Mouse (Mus musculus): ENCODE results near the gene AI837181. TPM values are rescaled to one million over a fixed set of nuclear protein-coding genes. Genes with fewer than 3 reads are reported as not detected.
A peak's percentile ranks its signal among the peaks of the same experiment; 100 is the strongest.

AI837181 gene
- polyA plus RNA-seq, 1 experiment from 2014 or later = 10.2 TPM

- H3K27ac ChIP-seq (ENCODE audit: low read length) = no peak overlapping the region
- peak overlapping the region; percentile 87 for H3K4me2 ChIP-seq (ENCODE audit: low read depth, low read length)
- H3K9me3 ChIP-seq (ENCODE audit: control insufficient read depth, low read length) = no peaks in the 10 kb centered on the region
- peaks cover 9% of the 10 kb centered on the region; the same call in 1 of the 2 replicates for H3K36me3 ChIP-seq (ENCODE audit: control insufficient read depth, insufficient read depth, low read length)
- H3K4me1 ChIP-seq (ENCODE audit: control insufficient read depth, insufficient read depth, low read length) = peaks cover 21% of the 10 kb centered on the region
- H3K4me3 ChIP-seq (ENCODE audit: low read length) = peak overlapping the region; percentile 81
- WGBS = 83% methylated on average over 9 of the region's 9 CpGs
- H3K9ac ChIP-seq (ENCODE audit: low read depth, low read length) = peak overlapping the region; percentile 90
- H3K27me3 ChIP-seq (replicated peaks; ENCODE audit: control insufficient read depth, insufficient read depth, low read length) = no peaks in the 10 kb centered on the region
- no peak for ATAC-seq
These were observed 2.0 kb upstream of the AI837181 start for GRCm38 (mm10) chr19:5422895-5423443.

- H3K36me3 ChIP-seq (ENCODE audit: control insufficient read depth, insufficient read depth, low read length) = peaks cover 9% of the 10 kb centered on the region; the same call in 1 of the 2 replicates
- peak overlapping the region; percentile 89 for H3K27ac ChIP-seq (ENCODE audit: low read length)
- H3K4me1 ChIP-seq (ENCODE audit: control insufficient read depth, insufficient read depth, low read length) = peaks cover 21% of the 10 kb centered on the region
- H3K4me2 ChIP-seq (ENCODE audit: low read depth, low read length) = peak overlapping the region; percentile 87
- H3K4me3 ChIP-seq (ENCODE audit: low read length) = peak overlapping the region; percentile 81
- no peak for ATAC-seq
- 61% methylated on average over 12 of the region's 12 CpGs for WGBS
- peak overlapping the region; percentile 90 for H3K9ac ChIP-seq (ENCODE audit: low read depth, low read length)
- no peaks in the 10 kb centered on the region for H3K27me3 ChIP-seq (replicated peaks; ENCODE audit: control insufficient read depth, insufficient read depth, low read length)
- no peaks in the 10 kb centered on the region for H3K9me3 ChIP-seq (ENCODE audit: control insufficient read depth, low read length)
These were observed 1.4 kb upstream of the AI837181 start for GRCm38 (mm10) chr19:5423561-5423960.

- Histone ChIP-seq H3K27me3 (replicated peaks; ENCODE audit: control insufficient read depth, insufficient read depth, low read length) (no peaks in the 10 kb centered on the region), H3K4me3 (ENCODE audit: low read length) (peak overlapping the region; percentile 81), H3K4me1 (ENCODE audit: control insufficient read depth, insufficient read depth, low read length) (peaks cover 21% of the 10 kb centered on the region), H3K9me3 (ENCODE audit: control insufficient read depth, low read length) (no peaks in the 10 kb centered on the region), H3K36me3 (ENCODE audit: control insufficient read depth, insufficient read depth, low read length) (peaks cover 9% of the 10 kb centered on the region; the same call in 1 of the 2 replicates), H3K27ac (ENCODE audit: low read length) (peak overlapping the region; percentile 89), H3K4me2 (ENCODE audit: low read depth, low read length) (peak overlapping the region; percentile 87), H3K9ac (ENCODE audit: low read depth, low read length) (peak overlapping the region; percentile 90)
- peak; percentile 76 for ATAC-seq
- WGBS = 0% methylated on average over 44 of the region's 48 CpGs
These were observed 707 bp upstream of the AI837181 start for GRCm38 (mm10) chr19:5424092-5424781.

GRCm38 (mm10) chr19:5425906-5426565, 1.1 kb downstream of the AI837181 start:
- peak overlapping the region; percentile 81 for H3K4me3 ChIP-seq (ENCODE audit: low read length)
- no peaks in the 10 kb centered on the region for H3K9me3 ChIP-seq (ENCODE audit: control insufficient read depth, low read length)
- H3K36me3 ChIP-seq (ENCODE audit: control insufficient read depth, insufficient read depth, low read length) = peaks cover 9% of the 10 kb centered on the region; the same call in 1 of the 2 replicates
- peaks cover 21% of the 10 kb centered on the region for H3K4me1 ChIP-seq (ENCODE audit: control insufficient read depth, insufficient read depth, low read length)
- peak overlapping the region; percentile 93 for H3K9ac ChIP-seq (ENCODE audit: low read depth, low read length)
- H3K4me2 ChIP-seq (ENCODE audit: low read depth, low read length) = peak overlapping the region; percentile 86
- peak overlapping the region; percentile 78 for H3K27ac ChIP-seq (ENCODE audit: low read length)
- no peaks in the 10 kb centered on the region for H3K27me3 ChIP-seq (replicated peaks; ENCODE audit: control insufficient read depth, insufficient read depth, low read length)
- ATAC-seq = no peak
- 84% methylated on average over 18 of the region's 18 CpGs for WGBS

GRCm38 (mm10) chr19:5426640-5427290, 1.8 kb downstream of the AI837181 start:
- H3K4me1 ChIP-seq (ENCODE audit: control insufficient read depth, insufficient read depth, low read length) = peaks cover 21% of the 10 kb centered on the region
- no peak overlapping the region for H3K4me3 ChIP-seq (ENCODE audit: low read length)
- H3K4me2 ChIP-seq (ENCODE audit: low read depth, low read length) = no peak overlapping the region
- no peak overlapping the region for H3K27ac ChIP-seq (ENCODE audit: low read length)
- no peaks in the 10 kb centered on the region for H3K27me3 ChIP-seq (replicated peaks; ENCODE audit: control insufficient read depth, insufficient read depth, low read length)
- H3K9me3 ChIP-seq (ENCODE audit: control insufficient read depth, low read length) = no peaks in the 10 kb centered on the region
- H3K9ac ChIP-seq (ENCODE audit: low read depth, low read length) = 0 out of 2 replicates have a peak overlapping the region, but pooled peaks have one; percentile 93
- no peak for ATAC-seq
- H3K36me3 ChIP-seq (ENCODE audit: control insufficient read depth, insufficient read depth, low read length) = peaks cover 9% of the 10 kb centered on the region; the same call in 1 of the 2 replicates
- 90% methylated on average over 13 of the region's 13 CpGs for WGBS

GRCm38 (mm10) chr19:5428083-5428482, 3.1 kb downstream of the AI837181 start:
- H3K4me3 ChIP-seq (ENCODE audit: low read length) = no peak overlapping the region
- no peaks in the 10 kb centered on the region for H3K9me3 ChIP-seq (ENCODE audit: control insufficient read depth, low read length)
- H3K27me3 ChIP-seq (replicated peaks; ENCODE audit: control insufficient read depth, insufficient read depth, low read length) = no peaks in the 10 kb centered on the region
- 80% methylated on average over 2 of the region's 2 CpGs for WGBS
- no peak overlapping the region for H3K27ac ChIP-seq (ENCODE audit: low read length)
- peaks cover 9% of the 10 kb centered on the region; the same call in 1 of the 2 replicates for H3K36me3 ChIP-seq (ENCODE audit: control insufficient read depth, insufficient read depth, low read length)
- H3K4me2 ChIP-seq (ENCODE audit: low read depth, low read length) = no peak overlapping the region
- H3K9ac ChIP-seq (ENCODE audit: low read depth, low read length) = no peak overlapping the region
- no peak for ATAC-seq
- H3K4me1 ChIP-seq (ENCODE audit: control insufficient read depth, insufficient read depth, low read length) = peaks cover 23% of the 10 kb centered on the region

- 76% methylated on average over 4 of the region's 4 CpGs for WGBS
- Histone ChIP-seq H3K9ac (ENCODE audit: low read depth, low read length) (no peak overlapping the region), H3K9me3 (ENCODE audit: control insufficient read depth, low read length) (no peaks in the 10 kb centered on the region), H3K4me3 (ENCODE audit: low read length) (no peak overlapping the region), H3K4me2 (ENCODE audit: low read depth, low read length) (no peak overlapping the region), H3K27ac (ENCODE audit: low read length) (no peak overlapping the region), H3K36me3 (ENCODE audit: control insufficient read depth, insufficient read depth, low read length) (peaks cover 9% of the 10 kb centered on the region; the same call in 1 of the 2 replicates), H3K27me3 (replicated peaks; ENCODE audit: control insufficient read depth, insufficient read depth, low read length) (no peaks in the 10 kb centered on the region), H3K4me1 (ENCODE audit: control insufficient read depth, insufficient read depth, low read length) (peaks cover 22% of the 10 kb centered on the region)
- no peak for ATAC-seq
These were observed 4.3 kb downstream of the AI837181 start for GRCm38 (mm10) chr19:5429219-5429618.

GRCm38 (mm10) chr19:5429806-5430205, 4.9 kb downstream of the AI837181 start:
- no peak for ATAC-seq
- no peak overlapping the region for H3K4me3 ChIP-seq (ENCODE audit: low read length)
- H3K27me3 ChIP-seq (replicated peaks; ENCODE audit: control insufficient read depth, insufficient read depth, low read length) = no peaks in the 10 kb centered on the region
- H3K9me3 ChIP-seq (ENCODE audit: control insufficient read depth, low read length) = no peaks in the 10 kb centered on the region
- H3K9ac ChIP-seq (ENCODE audit: low read depth, low read length) = no peak overlapping the region
- WGBS = 58% methylated on average over 8 of the region's 8 CpGs
- peaks cover 22% of the 10 kb centered on the region for H3K4me1 ChIP-seq (ENCODE audit: control insufficient read depth, insufficient read depth, low read length)
- peaks cover 9% of the 10 kb centered on the region; the same call in 1 of the 2 replicates for H3K36me3 ChIP-seq (ENCODE audit: control insufficient read depth, insufficient read depth, low read length)
- H3K27ac ChIP-seq (ENCODE audit: low read length) = no peak overlapping the region
- no peak overlapping the region for H3K4me2 ChIP-seq (ENCODE audit: low read depth, low read length)

GRCm38 (mm10) chr19:5430408-5430807, 5.5 kb downstream of the AI837181 start:
- Histone ChIP-seq H3K27ac (ENCODE audit: low read length) (no peak overlapping the region), H3K4me3 (ENCODE audit: low read length) (no peak overlapping the region), H3K9me3 (ENCODE audit: control insufficient read depth, low read length) (no peaks in the 10 kb centered on the region), H3K36me3 (ENCODE audit: control insufficient read depth, insufficient read depth, low read length) (peaks cover 9% of the 10 kb centered on the region; the same call in 1 of the 2 replicates), H3K4me1 (ENCODE audit: control insufficient read depth, insufficient read depth, low read length) (peaks cover 22% of the 10 kb centered on the region), H3K4me2 (ENCODE audit: low read depth, low read length) (no peak overlapping the region), H3K27me3 (replicated peaks; ENCODE audit: control insufficient read depth, insufficient read depth, low read length) (no peaks in the 10 kb centered on the region), H3K9ac (ENCODE audit: low read depth, low read length) (no peak overlapping the region)
- no peak for ATAC-seq
- WGBS = 85% methylated on average over 1 of the region's 1 CpGs
